Mouse (Mus musculus) spleen, postnatal 36 days (tissue): ENCODE data around the gene Trim71.

Source experiments
- DNase-seq, 2 experiments: peaks; one replicate each; pipeline ENCODE4 v3.0.0; 2022; ENCODE audit warnings: low spot score in 2 of 2, mixed read lengths in 1 of 2

The Trim71 gene

GRCm38 (mm10) chr9:114563761-114564606 is at the start of gene Trim71:
TSS of gene Trim71 (minus strand) at chr9:114564369.
- DNase-seq = no peak

- peak; percentile 5 to 19 for DNase-seq
Measured at GRCm38 (mm10) chr9:114613026-114613425, 48.9 kb upstream of the Trim71 start.

GRCm38 (mm10) chr9:114612566-114612965 is 48.4 kb upstream of the Trim71 start:
- no peak for DNase-seq

GRCm38 (mm10) chr9:114610266-114610665 is 46.1 kb upstream of the Trim71 start:
- DNase-seq = no peak

GRCm38 (mm10) chr9:114603876-114604540 is 39.8 kb upstream of the Trim71 start:
- no peak for DNase-seq

GRCm38 (mm10) chr9:114601096-114601495 is 36.9 kb upstream of the Trim71 start:
- no peak for DNase-seq

GRCm38 (mm10) chr9:114585017-114585345 is 20.8 kb upstream of the Trim71 start:
- DNase-seq = no peak

- no peak for DNase-seq
Measured at GRCm38 (mm10) chr9:114584183-114585016, 20.2 kb upstream of the Trim71 start.

- DNase-seq = peak in 1 of 2 experiments; percentile 12
Measured at GRCm38 (mm10) chr9:114583812-114584182, 19.6 kb upstream of the Trim71 start.

- DNase-seq = no peak
Measured at GRCm38 (mm10) chr9:114578646-114579045, 14.5 kb upstream of the Trim71 start.

- DNase-seq = no peak
Measured at GRCm38 (mm10) chr9:114576001-114576400, 11.8 kb upstream of the Trim71 start.

GRCm38 (mm10) chr9:114573528-114573927 is 9.4 kb upstream of the Trim71 start:
- DNase-seq = no peak

- DNase-seq = no peak
Measured at GRCm38 (mm10) chr9:114568682-114569474, 4.7 kb upstream of the Trim71 start.

GRCm38 (mm10) chr9:114564667-114565066 is 498 bp upstream of the Trim71 start:
- DNase-seq = no peak

- DNase-seq = no peak
Measured at GRCm38 (mm10) chr9:114562919-114563751, 1.0 kb downstream of the Trim71 start.

- no peak for DNase-seq
Measured at GRCm38 (mm10) chr9:114562031-114562918, 1.9 kb downstream of the Trim71 start.

- DNase-seq = no peak
Measured at GRCm38 (mm10) chr9:114561671-114561971, 2.5 kb downstream of the Trim71 start.

- no peak for DNase-seq
Measured at GRCm38 (mm10) chr9:114560771-114561670, 3.1 kb downstream of the Trim71 start.

- no peak for DNase-seq
Measured at GRCm38 (mm10) chr9:114560141-114560540, 4.0 kb downstream of the Trim71 start.
